Mouse (Mus musculus): ENCODE data around the gene Arpin.

DNA sequence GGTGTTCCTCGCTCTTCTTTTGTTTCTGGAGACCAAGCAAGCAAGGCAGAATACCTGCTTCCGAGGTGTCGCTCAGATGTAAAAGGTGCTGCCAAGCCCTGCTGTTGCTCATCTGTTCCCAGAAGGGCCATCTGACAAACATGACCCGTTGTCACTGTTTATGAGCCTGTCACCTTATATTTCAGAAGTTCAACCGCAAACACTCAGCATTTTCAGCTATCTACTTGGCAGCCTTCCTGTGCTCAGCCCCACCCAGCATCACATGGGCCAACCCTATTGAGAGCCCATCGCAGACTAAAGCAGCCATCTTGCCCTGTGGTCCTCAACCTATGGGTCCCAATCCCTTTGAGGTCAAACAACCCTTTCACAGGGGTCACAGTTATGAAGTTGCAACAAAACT is 34.4 kb downstream of the Arpin start:
- TF ChIP-seq CTCF (IDR thresholded peaks at IDR 0.05; ENCODE audit: low read depth, low read length) (no peak), POLR2A (IDR thresholded peaks at IDR 0.05; ENCODE audit: borderline replicate concordance, low read depth, low read length) (no peak)

All from bone marrow macrophage, adult 2 months (primary cell).